In genomic region chr17:29824208-29824509, GRCm38 (mm10) we compare ENCODE assay signal across 15 mouse cellular contexts.
A peak's percentile ranks its signal among the peaks of the same experiment; 100 is the strongest.
DNase-seq lines count a peak whose midpoint lies in the region; ATAC-seq lines count a peak whose summit lies in the region.
"Had no signal": no experiment of that assay in that cellular context is flagged by ENCODE, and none has a peak within 500 bp of the region (broad histone marks: within the 10 kb centered on the region; RNA-seq: fewer than 3 reads in every experiment).

No protein-coding gene starts in this region.

- peaks cover 11% of the 10 kb centered on the region for H3K27me3 ChIP-seq in megakaryocyte, embryonic 14.5 days (replicated peaks)
- 0 out of 2 replicates have a peak, but pooled peaks cover 14% of the 10 kb centered on the region for H3K27me3 ChIP-seq in heart, embryonic 12.5 days (replicated peaks)
- no peaks in the 10 kb centered on the region for H3K27me3 ChIP-seq in forebrain, embryonic 16.5 days (replicated peaks; ENCODE audit: control insufficient read depth, insufficient read depth, low read length)
- H3K27me3 ChIP-seq: lung, embryonic 15.5 days had no signal

- H3K27ac ChIP-seq in heart, embryonic 12.5 days (ENCODE audit: poor library complexity, severe bottlenecking): peak overlapping the region; percentile 67
- no peak overlapping the region for H3K27ac ChIP-seq in forebrain, embryonic 16.5 days (ENCODE audit: low read length)
- H3K27ac ChIP-seq: forebrain, embryonic 10.5 days; kidney, postnatal 0 days; limb, embryonic 10.5 days; lung, embryonic 15.5 days had no signal

- H3K9ac ChIP-seq in heart, embryonic 12.5 days: no peak overlapping the region
- H3K9ac ChIP-seq in forebrain, embryonic 16.5 days (replicated peaks; ENCODE audit: low read depth, low read length): no peak overlapping the region
- H3K9ac ChIP-seq: lung, embryonic 15.5 days had no signal

- peaks cover 82% of the 10 kb centered on the region for H3K4me1 ChIP-seq in megakaryocyte, embryonic 14.5 days
- peaks cover 20% of the 10 kb centered on the region for H3K4me1 ChIP-seq in heart, embryonic 12.5 days (replicated peaks)
- H3K4me1 ChIP-seq in forebrain, embryonic 16.5 days (replicated peaks; ENCODE audit: control insufficient read depth, insufficient read depth, low read length): no peaks in the 10 kb centered on the region

- no peak for DNase-seq in frontal cortex, postnatal 14 days (ENCODE audit: low spot score in 2 of 2)
- DNase-seq in lung, postnatal 36 days: peak; percentile 8
- DNase-seq in yolk sac, embryonic 10.5 days (ENCODE audit: low spot score): no peak
- DNase-seq: gastrocnemius, postnatal 10 days; thymus, postnatal 25 days had no signal

- ATAC-seq in frontal cortex, adult (ENCODE audit: low TSS enrichment): peak; percentile 84
- ATAC-seq in megakaryocyte, adult 5-6 weeks (ENCODE audit: poor library complexity, severe bottlenecking): no peak
- ATAC-seq in heart, embryonic 12.5 days (ENCODE audit: insufficient number of reproducible peaks, low FRiP score): no peak
- no peak for ATAC-seq in forebrain, embryonic 16.5 days
- ATAC-seq: CD4-positive, CD25-positive, alpha-beta regulatory T cell, adult 4 months had no signal

- no peaks in the 10 kb centered on the region for H3K9me3 ChIP-seq in megakaryocyte, embryonic 14.5 days
- no peaks in the 10 kb centered on the region for H3K9me3 ChIP-seq in heart, embryonic 12.5 days (replicated peaks)
- no peaks in the 10 kb centered on the region for H3K9me3 ChIP-seq in forebrain, embryonic 16.5 days (ENCODE audit: control insufficient read depth, low read length)
- H3K9me3 ChIP-seq: forebrain, embryonic 10.5 days; limb, embryonic 10.5 days; lung, embryonic 15.5 days had no signal

- no peaks in the 10 kb centered on the region for H3K36me3 ChIP-seq in megakaryocyte, embryonic 14.5 days (replicated peaks; ENCODE audit: low read length)
- H3K36me3 ChIP-seq in heart, embryonic 12.5 days: no peaks in the 10 kb centered on the region
- no peaks in the 10 kb centered on the region for H3K36me3 ChIP-seq in forebrain, embryonic 16.5 days (ENCODE audit: control insufficient read depth, insufficient read depth)
- H3K36me3 ChIP-seq: forebrain, embryonic 10.5 days; limb, embryonic 10.5 days; lung, embryonic 15.5 days had no signal

- H3K4me3 ChIP-seq in megakaryocyte, embryonic 14.5 days (replicated peaks): peak overlapping the region; percentile 31
- H3K4me3 ChIP-seq in heart, embryonic 12.5 days: no peak overlapping the region
- no peak overlapping the region for H3K4me3 ChIP-seq in forebrain, embryonic 16.5 days (replicated peaks; ENCODE audit: low read length)
- H3K4me3 ChIP-seq: forebrain, embryonic 10.5 days; limb, embryonic 10.5 days; lung, embryonic 15.5 days had no signal

- 27% methylated on average over 5 of the region's 5 CpGs for WGBS in heart, embryonic 12.5 days
- 51% methylated on average over 5 of the region's 5 CpGs for WGBS in forebrain, embryonic 16.5 days

- peak overlapping the region; percentile 28; the same call in 1 of the 2 replicates for H3K4me2 ChIP-seq in heart, embryonic 12.5 days
- H3K4me2 ChIP-seq in forebrain, embryonic 16.5 days (ENCODE audit: low read length): no peak overlapping the region
- H3K4me2 ChIP-seq: lung, embryonic 15.5 days had no signal
